Mouse (Mus musculus): ENCODE results near the gene Lrrtm4.

DNA sequence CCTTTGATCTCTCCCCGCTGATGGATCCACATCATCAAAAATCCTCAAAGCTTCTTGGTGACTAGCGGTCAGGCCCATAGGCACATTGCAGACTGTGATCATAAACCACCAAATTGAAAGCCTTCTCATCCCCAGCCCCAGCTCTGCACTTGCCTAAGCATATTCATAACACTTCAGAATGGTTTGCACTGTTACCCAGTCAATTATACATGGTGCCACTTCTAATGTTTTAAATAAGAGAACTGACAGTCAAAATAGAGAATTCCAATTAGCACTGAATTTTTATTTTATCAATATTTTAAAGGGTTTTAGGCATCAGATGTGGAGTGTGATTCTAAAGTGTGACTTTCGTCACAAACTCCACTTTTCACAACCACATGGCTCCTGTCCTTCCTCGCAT lies 606.8 kb downstream of the Lrrtm4 start:
- TF ChIP-seq CTCF (IDR thresholded peaks at IDR 0.05; ENCODE audit: extremely low read depth, insufficient read depth, low read length) (no peak), POLR2A (IDR thresholded peaks at IDR 0.05; ENCODE audit: extremely low read depth, insufficient read depth, low read length) (no peak)
